Mouse (Mus musculus): ENCODE measurements around the gene Kirrel3.
A peak's percentile ranks its signal among the peaks of the same experiment; 100 is the strongest.

Kirrel3 gene

DNA sequence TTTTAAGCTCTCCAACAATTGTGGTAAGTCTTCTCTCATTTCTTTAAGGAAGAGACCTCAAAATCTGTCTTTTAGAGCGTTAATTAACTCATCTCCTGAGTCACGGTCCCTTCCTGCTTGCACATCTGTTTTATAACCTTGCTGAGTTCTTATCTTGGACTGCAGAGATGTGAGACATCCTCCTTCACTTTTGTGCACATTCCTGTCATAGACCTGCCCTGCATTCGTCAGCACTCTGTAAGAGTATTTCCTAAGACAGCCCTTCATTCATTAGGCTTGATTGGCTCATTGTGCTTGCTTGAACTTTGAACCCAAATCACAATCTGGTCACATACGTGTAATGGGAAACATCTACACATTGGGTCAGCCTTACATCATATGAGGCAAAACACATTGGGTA is 114.6 kb downstream of the Kirrel3 start:
- DNase-seq (ENCODE audit: low spot score in 2 of 2), result no peak

DNA sequence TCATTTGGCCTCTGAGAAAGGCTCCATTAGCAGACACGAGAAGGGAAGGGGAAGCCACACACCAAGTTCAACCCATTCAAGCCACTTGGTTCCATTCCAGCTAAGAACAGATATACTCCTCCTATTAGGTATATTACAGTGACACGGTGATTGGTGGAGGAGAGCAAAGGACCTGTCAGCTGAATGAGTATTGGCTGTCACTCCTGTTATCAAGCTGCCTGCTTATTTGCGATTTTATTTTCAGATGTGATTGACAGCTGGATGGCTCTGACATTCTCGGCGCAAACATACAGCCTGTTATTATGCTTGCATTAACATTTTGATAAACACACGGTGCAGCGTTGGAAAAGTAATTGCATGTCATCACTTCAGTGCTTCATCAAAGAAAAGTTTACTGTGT is 118.1 kb downstream of the Kirrel3 start:
- DNase-seq (ENCODE audit: low spot score in 2 of 2), result no peak

DNA sequence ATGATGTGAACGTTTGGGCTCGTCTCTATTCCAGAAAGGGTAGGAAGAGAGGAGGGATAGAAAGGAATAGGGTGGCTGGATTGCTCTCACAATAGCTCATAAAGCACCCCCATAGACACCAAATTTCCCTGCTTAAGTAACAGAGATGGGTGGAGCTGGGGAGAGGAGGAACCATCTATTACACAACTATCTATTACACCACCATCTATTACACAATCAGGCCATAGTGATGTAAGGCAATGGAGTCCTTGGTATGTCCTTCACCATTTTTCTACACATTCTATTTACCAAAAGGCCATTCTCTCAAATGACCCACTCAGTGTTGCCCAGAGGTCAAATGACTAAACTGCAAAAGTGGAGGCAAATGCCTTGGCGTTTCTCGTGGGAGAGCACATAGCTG is 119.2 kb downstream of the Kirrel3 start:
- DNase-seq (ENCODE audit: low spot score in 2 of 2), result no peak

DNA sequence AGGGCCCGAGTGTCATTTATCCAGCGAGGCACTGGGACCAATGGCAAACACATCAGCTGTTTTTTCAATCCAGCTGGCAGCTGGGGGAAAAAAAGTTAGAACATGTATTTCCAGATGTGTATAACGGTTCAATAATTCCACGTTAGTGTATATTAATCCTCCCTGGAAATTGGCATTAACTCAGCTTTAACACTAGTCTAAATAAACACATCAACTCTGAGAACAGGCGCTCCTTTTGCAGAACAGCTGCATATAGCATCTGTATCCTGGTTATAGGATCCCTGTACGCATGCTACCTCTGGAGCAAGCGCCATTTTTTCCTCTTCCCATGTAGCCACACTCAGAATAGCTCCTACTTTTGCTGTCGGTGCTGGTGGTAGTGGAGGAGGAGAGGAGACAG is 119.8 kb downstream of the Kirrel3 start:
- DNase-seq (ENCODE audit: low spot score in 2 of 2), result no peak

DNA sequence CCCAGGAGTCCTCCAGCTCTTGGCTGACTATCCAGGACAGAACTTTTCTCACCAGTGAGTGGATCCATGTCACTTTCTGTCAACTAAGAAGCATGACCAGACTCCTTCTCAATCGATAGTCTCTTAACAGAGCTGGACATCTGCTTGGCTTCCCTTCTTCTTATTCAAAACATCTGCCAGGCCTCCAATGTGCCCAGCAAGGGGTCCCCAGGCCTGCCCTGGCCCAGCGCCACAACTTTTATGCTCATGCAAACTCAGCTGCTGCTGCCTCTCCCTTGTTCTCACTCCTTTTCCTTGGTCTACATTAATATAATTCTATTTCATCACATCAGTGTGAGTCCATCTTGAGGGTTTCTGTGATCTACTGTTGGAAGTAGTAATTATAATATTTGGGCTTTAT is 122.3 kb downstream of the Kirrel3 start:
- DNase-seq (ENCODE audit: low spot score in 2 of 2), result no peak

DNA sequence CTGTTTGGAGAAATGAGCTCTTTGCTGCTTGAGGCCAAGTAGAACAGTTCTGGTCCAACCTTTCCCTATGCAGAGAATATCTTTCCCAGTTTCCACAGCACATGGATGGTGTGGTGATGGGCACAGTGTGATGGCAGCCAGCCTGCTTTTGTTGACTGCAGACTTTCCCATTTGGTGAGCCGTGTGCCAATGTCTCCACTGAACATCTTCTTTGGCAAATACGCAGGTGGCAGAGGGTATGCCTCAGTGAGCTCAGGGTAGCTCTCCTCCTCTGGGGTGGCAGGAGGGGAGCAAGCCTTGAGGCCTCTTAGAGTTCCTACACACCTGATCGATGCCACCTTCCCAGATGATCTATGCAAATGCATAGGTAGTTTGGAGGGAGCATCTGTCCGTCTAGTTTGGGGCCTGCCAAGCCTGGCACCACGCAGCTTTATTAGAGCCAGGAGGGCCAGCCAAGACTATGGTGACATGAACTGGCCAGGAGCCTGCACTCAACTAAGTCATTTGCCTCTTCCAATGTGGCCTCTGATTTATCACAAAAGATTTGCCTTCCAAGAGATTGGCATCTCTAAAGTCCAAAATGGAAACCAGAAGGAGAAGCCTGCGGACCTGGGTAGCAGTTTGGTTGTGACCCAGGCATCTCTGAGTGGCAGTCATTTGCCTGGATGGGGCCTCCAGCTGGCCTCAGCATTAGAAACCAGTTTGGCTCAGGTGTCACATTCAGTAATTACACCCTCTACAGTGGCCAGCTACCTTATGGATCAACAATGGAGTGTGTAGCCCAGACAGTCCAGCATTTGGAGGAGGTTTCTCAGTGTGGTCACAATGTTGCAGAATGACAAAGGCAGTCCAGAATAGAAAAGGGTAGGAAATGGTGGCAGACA is 127.4 kb downstream of the Kirrel3 start:
- peak in 1 of 2 experiments; percentile 14 for DNase-seq (ENCODE audit: low spot score in 2 of 2)

DNA sequence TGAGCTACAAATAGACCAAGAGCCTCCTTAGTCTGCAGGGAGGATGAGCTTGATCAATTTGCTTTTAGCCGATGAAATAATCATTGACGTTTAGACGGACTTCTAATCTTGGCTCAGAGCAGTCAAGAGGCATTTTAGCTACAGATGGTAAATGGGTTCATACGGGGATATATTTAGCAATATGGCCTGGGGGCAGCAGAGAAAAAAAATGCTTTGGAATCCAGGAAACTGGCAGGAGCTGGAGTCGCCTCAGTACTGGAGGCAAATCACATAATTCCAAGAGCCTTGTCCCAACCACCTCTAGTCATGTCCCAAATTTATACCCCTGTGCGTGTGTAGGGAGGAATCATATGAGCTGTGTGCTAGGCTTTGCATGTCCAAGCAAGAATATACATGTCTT is 132.4 kb downstream of the Kirrel3 start:
- no peak for DNase-seq (ENCODE audit: low spot score in 2 of 2)

DNA sequence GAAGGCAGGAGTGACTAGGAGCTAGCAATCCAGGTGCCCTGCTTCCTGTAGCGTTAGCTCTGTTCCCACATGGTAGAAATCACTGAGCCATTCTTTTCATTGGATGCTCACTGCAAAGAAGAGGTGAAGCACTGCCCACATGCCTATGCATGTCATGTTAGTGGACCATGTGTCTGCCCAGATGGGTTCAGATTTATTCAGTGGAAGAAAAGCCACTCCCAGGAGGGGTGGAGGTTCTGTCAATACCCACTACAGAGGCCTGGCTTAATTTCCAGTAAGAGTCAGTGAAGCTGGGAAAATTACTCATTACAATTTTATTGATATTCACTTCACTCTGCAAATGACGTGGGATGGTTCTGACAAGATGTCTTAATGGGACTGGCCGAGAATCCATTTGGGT is 134.2 kb downstream of the Kirrel3 start:
- no peak for DNase-seq (ENCODE audit: low spot score in 2 of 2)

DNA sequence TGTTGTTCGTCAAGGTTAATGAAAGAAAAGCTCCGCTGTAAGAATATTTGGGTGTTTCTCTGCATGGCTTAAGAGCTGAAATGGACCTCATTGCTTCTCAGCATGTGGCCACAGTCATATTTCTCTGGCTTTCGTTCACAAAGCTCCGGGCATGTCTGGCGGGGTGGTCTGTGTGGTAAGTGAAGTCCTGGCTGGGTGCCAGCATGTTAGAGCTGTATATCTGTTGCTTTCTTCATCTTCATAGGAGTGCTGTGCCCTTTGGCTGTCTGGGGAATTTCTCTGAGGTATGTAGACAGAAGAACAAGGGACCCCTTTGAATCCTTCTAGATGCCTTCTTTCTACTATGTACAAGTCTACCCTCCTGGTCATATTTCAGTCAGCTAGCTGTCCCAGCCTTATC is 137.8 kb downstream of the Kirrel3 start:
- no peak for DNase-seq (ENCODE audit: low spot score in 2 of 2)

DNA sequence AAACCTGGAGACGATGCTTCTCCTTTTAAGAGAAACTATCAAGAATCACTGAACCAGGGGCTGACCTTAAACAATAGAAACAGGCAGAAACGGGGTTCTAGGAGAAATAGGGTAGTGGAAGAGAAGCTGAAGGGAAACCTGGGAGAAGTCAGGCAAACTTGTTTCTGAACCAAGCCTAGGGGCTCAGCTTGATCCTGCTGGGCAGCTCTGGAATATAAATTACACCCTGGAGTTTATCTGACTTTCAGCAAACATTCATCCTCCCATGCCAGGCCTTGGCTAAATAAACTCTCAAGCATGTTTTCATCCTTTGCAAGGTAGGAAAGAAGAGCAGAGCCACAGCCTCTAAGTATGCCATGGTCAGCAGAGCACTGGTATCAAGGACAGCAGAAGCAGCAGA is 138.3 kb downstream of the Kirrel3 start:
- DNase-seq (ENCODE audit: low spot score in 2 of 2), result no peak

DNA sequence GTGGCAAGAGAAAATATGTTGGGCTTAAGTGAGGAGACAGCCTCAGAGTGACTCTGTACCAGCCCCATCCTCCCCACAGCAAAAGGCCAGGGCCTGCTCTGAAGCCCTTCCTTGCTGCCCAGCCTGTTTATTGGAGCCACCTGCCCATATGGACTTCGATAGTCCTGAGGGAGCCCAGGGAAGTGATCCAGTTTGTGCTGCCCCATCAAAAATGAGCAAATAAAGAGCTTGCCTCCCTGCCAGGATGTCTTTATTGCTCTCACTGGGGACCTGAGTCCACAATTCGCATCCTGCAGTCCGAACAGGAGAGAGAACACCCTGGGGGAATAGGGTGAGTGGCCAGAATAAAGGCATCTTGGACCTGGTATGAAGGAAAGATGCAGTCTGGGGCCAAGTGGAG is 143.1 kb downstream of the Kirrel3 start:
- no peak for DNase-seq (ENCODE audit: low spot score in 2 of 2)

DNA sequence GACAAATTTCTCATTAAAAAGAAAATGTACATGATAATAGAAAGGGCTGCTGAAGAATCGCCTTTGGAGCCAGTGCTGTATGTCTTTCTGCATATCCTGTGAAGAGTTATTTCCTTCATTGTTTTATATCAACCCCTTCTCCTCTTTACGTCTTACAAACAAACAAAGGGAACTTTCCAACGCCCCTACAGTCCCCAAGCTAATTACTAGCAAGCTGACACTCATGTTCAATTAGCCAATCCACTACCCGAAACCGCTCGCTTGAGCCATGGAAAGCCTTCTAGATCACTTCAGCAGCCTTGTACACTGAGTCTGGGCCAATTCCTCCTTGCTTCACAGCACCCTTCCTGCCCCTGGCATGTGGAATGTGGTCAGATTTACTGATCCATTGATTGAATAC is 150.0 kb downstream of the Kirrel3 start:
- no peak for DNase-seq (ENCODE audit: low spot score in 2 of 2)

DNA sequence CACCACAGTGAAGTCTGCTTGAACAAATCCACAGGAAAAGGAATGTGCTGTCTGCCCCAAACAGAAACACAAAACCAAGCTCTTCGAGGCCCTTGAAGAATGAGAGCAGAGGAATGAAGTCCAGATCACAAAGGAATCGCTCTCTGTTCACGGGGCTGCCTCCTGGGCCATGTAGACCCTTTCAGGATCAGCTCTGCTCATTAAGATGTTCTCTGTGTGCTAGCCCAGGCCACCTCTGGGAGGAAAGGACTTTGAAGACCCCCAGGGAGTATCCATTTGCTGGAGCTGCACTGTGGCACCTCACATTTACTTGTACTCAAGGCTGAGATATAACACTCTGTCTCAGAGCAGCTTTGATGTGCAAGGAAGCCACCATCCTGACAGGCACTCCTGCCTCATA is 158.2 kb downstream of the Kirrel3 start:
- no peak for DNase-seq (ENCODE audit: low spot score in 2 of 2)

DNA sequence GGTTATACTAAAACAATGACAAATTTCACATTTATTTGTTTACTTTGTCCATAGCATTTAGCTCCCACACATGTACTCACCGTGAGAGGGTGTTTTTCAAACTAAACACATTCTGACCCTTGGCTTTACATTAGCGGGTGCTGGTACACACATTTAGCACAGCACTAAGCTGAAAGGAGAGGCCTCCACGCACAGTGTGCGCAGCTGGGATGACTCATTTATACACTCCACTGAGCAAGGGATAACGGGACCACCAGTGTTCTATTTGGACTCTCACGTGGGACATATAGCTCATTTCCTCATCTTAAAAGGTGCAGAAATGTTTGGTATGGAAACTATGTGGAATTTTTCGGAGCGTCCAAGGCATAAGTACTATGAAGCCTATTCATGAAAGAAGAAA is 158.7 kb downstream of the Kirrel3 start:
- DNase-seq (ENCODE audit: low spot score in 2 of 2), result no peak

DNA sequence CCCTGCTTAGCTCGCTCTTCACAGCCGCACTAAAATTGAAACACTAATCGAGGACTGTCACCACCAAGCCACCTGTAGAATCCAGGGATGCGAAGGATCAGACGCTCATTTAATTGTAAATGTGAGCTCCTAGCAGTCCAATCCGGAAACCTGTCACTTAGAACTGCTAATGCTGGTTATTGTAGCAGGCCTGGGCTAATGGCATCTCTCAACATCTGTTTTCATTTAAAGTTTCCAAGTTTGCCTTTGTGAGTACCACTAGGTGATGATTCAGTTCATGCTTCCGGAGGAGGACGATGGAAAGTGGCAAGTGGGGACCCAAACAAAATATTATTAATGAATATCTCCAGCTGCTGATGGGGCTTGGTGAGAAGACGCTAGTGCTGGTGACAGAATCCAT is 161.1 kb downstream of the Kirrel3 start:
- no peak for DNase-seq (ENCODE audit: low spot score in 2 of 2)

DNA sequence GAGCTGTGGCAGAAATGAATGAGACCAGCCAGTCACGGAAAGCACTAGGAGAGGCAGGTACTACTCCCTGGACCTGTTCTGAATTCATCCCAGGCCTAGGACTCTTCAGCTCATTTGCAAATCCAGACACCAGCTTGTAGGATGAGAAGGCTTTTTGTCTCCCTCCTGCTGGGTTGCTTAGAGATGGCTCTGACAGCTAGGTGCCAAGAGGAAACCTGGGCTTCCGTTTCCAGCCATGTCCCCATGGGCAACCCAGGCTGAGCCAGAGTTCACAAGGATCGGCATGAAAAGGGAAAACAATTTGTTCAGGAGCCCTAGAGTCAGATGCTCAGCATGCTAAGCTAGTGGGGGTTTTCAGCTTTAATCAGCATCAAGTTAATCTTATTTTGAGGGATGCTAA is 166.6 kb downstream of the Kirrel3 start:
- no peak for DNase-seq (ENCODE audit: low spot score in 2 of 2)

DNA sequence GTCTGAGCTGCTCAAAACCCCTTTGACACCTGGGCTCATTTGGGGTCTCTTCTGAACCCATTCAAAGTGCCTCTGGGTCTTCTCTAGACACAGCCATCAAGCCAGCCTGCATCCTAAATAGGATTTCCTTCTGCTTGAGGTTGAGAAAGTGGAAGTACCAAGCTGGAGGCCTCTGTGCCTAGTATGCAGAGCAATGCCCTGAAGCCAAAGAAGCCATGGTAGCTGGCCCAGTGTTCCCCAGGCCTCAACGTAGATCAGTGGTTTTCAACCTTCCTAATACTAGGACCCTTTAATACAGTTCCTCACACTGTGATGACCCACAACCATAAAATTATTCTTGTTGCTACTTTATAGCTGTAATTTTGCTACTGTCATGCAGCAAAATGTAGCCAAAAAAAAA is 167.4 kb downstream of the Kirrel3 start:
- no peak for DNase-seq (ENCODE audit: low spot score in 2 of 2)

DNA sequence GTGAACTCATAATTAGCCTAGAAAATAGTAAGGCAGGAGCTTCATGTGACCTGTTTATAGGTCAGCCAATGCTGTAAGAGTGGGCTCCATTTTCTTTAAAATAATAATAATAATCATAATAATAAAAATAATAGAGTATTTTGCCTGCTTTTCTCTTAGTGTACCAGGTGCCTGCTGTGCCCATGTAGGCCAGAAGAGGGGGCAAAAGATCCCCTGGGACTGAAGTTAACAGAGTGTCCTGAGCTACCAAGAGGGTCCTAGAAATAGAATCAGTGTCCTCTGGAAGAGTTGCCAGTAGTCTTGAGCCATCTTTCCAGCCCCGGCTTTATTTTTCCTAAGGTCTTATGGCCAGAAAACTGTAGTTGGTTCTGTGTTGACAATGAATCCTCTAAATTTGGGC is 174.9 kb downstream of the Kirrel3 start:
- DNase-seq (ENCODE audit: low spot score in 2 of 2), result no peak

DNA sequence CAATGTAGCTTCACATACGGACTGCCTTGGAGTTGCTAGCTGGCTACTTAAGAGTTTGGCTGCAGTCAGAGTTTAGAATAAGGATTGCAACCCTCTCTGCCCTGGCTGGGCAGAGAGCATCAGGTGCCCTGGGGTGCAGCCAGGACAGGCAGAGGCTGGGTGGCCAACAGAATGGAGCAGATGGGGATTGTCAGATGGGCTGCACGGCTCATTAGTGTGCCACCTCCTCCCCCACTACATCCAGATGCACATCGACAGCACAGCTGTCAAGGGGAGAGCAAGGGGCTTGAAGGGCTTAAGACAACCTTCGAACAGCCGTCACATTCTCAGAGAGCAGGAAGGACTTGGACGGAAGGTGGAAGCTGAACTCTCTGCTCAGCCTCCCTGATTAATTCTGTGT is 177.7 kb downstream of the Kirrel3 start:
- DNase-seq (ENCODE audit: low spot score in 2 of 2), result no peak

DNA sequence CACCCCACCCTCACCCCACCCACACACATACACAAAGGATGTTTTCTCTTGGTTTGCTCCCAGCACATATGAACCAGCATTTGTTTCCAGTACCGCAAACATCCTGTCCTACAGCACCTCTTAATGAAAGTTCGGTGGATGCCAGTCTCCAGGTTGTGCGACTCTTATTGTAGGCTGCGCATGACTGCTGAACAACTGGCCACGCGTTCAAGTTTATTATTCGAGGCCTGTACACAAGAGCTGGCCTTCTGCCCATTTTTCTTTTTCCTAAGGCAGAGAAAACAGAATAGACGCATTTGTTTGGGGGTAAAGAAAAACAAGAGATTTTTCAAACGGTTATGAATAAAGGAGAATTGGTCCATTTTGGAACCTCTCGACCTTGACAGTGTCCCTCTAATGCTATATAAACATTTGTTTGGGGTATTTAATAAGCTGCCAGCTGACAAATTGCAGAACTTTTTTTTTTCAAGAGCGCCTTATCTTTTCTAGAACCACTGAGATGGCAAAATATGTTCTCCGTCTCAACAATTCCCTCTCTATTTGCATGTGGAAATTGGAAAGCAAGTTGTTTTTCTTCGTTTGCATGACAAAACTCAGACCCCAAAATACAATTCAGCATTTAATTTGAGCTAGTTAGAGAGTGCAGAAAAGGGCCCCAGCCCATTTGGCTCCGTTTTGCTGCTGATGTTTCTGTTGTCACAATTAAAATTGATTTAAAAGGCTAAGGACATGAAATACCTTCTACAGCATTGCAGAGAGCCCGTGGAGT is 179.9 kb downstream of the Kirrel3 start:
- no peak for DNase-seq (ENCODE audit: low spot score in 2 of 2)

DNA sequence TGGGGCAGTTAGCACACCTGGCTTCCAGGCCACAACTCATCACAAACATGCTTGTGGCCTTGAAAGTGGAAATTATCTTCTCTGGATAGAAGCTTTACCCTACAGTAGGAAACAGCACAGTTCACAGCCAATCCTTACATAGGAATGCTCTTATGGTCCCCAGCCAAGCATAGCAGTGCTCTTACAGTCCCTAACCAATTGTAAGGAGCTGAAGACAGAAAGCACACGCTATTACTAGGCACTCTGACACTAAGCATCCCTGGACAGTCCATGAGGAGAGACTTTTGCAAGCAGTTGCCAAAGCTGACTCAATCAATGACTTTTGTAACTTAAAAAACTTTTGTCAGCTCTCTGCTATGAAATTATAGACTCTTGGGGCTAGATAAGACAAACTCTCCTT is 181.5 kb downstream of the Kirrel3 start:
- DNase-seq (ENCODE audit: low spot score in 2 of 2), result no peak

DNA sequence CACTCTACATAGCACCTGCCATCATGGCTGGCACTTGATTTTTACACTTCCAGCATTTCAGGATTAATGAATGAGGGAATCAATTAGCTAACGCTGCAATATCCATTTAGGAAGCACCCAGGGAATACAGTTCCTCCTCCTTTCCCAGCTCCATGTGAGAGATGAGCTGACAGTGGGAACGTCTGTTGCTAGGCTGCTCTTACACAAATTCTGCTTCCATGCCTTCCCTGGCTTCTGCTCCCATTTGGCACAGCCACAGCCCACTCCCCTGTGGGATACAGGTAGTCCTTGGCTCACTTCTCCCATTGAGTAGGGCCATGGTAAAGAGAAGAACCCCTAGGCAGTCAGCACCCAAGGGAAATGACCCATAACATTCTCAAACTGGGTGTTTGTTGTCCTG is 185.2 kb downstream of the Kirrel3 start:
- DNase-seq (ENCODE audit: low spot score in 2 of 2), result no peak

DNA sequence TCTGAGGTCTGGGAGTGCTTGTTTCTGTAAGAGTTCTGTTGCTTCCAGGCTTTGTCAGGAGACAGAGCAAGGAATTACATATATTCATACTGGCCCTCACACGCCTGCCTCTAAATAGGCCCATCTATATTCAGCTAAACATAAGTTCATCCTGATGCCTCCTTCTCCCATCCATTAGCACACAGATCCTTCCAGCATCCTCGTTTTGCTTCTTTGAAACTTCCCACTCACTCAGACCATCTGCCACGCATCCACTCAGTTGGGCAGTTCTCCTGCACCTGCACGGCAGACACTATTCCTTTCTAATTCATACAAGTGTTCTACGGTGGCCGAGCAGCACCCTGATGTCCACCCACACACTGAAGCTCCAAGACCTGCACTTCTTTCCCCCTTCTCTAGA is 201.1 kb downstream of the Kirrel3 start:
- DNase-seq (ENCODE audit: low spot score in 2 of 2), result no peak
